Mouse (Mus musculus) bone marrow macrophage, adult 2 months (primary cell): Measurements from ENCODE around the gene Adssl1. TPM values are rescaled to one million over a fixed set of nuclear protein-coding genes. Genes with fewer than 3 reads are reported as not detected.

Source experiments
- H3K27ac ChIP-seq: 2 replicates; pipeline ENCODE4 v1.5.1; 2012; ENCODE audit warnings: low read depth, low read length; ENCODE audit not compliant: insufficient read depth
- H3K4me1 ChIP-seq: 2 replicates; pipeline ENCODE4 v1.6.1; 2012; ENCODE audit warnings: low read length; ENCODE audit not compliant: control insufficient read depth, insufficient read depth
- H3K4me3 ChIP-seq: 2 replicates; pipeline ENCODE4 v1.5.1; 2012; ENCODE audit warnings: mild to moderate bottlenecking, low read length, moderate library complexity; ENCODE audit not compliant: insufficient read depth
- CTCF ChIP-seq: IDR thresholded peaks from 2 replicates; pipeline ENCODE4 v1.5.1; 2012; ENCODE audit warnings: low read depth, mild to moderate bottlenecking, low read length, moderate library complexity
- POLR2A ChIP-seq: IDR thresholded peaks from 2 replicates; pipeline ENCODE4 v1.6.1; 2012; ENCODE audit warnings: mild to moderate bottlenecking, low read depth, low read length, borderline replicate concordance
- polyA plus RNA-seq: library from polyadenylated mRNA; stranded (reverse); fragments of >200 nt; gene quantifications from 2 replicates; pipeline ENCODE4 v1.2.4, GENCODE M21; 2012; ENCODE audit not compliant: missing spikeins, insufficient read depth, insufficient read length

The Adssl1 gene
- polyA plus RNA-seq, 1 experiment = 38.5 TPM

DNA sequence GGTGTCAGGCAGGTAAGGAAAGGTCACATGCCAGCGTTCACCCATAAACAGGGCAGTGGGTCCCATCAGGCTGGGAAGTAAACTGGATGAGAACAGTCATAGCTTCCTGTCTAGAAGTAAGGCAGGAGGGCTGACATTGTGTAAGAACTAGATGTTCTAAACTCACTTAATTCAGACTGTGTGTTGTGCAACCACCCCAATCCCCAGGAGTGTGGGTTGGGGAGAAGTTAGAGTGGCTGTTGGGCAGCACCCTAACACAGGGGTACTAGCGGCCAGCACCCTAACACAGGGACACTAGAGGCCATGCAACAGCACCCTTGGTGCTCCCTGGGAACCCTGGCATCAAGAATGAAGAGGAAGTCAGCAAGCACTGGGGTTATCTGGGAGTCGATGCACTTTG lies 38.7 kb upstream of the Adssl1 start:
- H3K4me3 ChIP-seq = no peak overlapping the region
- TF ChIP-seq POLR2A (no peak), CTCF (no peak)
- H3K4me1 ChIP-seq = peaks cover 59% of the 10 kb centered on the region
- peak overlapping the region; percentile 17; the same call in 1 of the 2 replicates for H3K27ac ChIP-seq

DNA sequence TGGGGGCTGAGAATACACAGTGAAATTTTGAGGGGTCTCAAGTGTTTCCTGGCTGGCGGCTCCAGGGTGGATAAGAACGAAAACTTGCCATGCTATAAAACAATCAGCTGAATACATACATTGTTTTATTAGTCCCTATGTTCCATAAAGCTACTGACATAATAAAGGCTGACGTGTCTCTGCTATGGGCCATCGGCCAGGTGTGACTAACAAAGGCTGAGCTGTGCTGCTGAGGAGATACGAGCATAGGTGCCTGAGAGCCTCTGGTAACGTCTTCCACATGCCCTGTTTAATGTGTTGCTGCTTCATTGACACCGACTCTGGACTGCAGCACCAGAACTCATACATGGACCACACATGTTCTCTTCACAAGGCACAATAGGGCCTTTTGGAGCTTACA lies 34.9 kb upstream of the Adssl1 start:
- Histone ChIP-seq H3K27ac (no peak overlapping the region), H3K4me1 (peaks cover 35% of the 10 kb centered on the region), H3K4me3 (no peak overlapping the region)
- TF ChIP-seq CTCF (no peak), POLR2A (no peak)

DNA sequence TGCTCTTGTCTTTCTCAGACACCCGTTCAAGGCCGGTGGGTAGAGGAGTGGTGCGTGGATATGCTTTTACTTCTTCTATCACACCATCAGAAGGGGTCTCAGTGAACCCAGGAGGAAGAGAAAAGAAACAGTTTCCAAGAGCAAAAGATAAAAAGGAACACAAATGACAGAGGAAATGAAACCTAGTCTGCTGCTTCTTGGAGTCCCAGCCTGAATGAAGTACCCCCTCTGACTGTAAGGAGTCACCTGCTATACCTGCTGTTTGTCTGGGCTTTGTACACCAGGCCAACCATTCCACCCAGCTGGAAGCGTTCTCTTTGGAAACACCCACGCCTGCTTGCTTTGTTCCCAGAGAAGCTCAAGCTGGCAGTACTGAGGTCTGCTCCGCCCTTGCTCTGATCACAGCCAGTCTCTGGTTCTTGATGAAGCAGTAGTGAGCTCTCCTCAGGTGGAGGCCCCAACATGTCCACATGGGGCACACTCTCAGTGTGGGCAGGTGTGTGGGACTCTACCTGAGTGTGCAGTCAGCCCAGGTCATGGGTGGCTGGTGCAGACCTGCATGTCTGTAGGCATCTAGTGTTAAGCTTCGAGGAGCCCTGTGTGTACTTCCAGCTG lies 33.8 kb upstream of the Adssl1 start:
- TF ChIP-seq CTCF (no peak), POLR2A (no peak)
- Histone ChIP-seq H3K27ac (no peak overlapping the region), H3K4me3 (no peak overlapping the region), H3K4me1 (peaks cover 35% of the 10 kb centered on the region)

DNA sequence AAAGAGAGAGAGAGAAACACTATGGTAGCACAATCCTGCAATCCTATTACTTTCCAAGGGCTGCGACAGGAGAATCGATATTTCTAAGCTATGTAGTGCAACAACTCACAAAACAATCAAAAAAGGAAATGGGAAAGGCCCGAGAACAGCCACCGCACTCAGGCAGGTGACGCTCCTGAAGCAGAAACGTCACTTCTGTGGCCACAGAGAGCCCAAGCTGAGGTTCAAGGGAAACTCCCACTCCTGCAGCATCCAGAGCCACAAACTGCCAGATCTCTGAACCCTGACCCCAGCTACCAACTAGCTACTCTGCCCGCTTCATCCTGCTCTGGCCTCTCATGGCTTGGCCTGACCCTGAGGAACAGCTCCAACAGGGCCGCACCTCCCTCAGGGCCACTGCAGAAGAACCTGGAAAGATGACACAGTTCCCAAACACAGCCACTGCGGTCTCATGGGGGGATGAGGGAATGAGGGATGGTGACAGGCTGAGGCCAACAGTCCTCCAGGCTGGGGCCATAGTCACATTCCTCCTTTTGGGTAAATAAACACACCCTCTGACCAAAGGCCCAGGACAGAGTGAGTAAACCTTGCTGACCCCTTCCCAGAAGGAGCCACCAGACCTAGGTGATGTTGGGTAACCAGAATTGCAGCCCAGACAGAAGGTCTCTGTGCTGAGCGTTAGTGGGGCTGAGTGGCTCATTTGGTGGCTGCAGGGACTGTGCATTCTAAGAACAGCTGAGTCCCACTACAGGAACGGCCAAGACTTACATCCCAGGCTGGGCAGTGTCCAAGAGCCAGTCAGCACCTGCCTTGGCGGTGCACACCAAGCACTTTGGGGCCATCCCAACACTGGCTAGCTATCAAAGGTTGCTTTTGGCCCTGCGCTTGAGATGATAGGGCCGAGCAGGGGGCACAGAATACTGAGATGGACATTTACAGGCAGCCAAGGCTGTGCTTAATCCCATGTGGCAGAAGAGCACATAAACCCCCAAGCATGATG lies 32.4 kb upstream of the Adssl1 start:
- Histone ChIP-seq H3K27ac (no peak overlapping the region), H3K4me1 (peaks cover 31% of the 10 kb centered on the region), H3K4me3 (no peak overlapping the region)
- TF ChIP-seq POLR2A = no peak
- TF ChIP-seq CTCF = no peak

DNA sequence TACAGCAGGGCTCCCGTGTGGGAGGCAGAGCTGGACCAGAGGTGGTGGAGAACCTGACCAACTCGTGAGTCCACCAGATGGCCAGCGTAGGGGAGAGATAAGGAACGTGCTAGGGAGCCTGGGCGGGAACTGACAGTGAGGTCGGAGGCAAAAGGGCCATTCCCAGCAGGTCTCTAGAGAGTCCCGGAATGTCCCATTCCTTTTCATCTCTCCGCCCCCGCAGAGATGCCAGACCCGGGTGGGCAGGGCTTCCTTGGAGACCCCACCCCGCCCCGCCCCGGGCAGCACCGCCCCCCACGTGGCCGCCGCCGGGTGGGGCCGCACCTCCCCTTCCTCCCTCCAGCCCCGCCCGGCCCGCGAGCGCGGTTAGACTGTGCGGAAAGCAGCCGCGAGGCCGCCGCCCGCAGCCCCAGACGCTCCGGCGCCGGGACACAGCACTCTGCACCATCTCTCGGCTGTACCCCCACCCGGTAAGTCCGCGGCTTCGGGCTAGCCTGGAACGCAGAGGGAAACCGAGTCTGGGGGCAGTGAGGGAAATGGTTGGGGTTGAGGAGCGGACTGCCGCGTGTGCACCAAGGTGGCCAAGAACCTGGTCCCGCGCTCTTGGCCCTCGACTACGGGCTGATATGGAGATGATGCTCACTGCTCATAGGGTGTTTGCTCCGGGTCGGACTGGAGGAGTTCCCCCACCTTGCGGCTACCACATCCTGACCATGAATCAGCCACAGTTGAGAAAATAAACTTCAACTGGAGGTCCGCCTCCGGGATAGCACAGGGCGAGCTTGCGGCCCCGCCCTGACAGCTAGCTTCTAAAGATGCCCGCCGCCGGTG lies 31.2 kb upstream of the Adssl1 start, which contains the start of gene Inf2:
Gene Inf2 (plus strand): TSS at position 359 of the 831 bp plus-strand sequence.
- peaks cover 43% of the 10 kb centered on the region for H3K4me1 ChIP-seq
- H3K27ac ChIP-seq = peak within 1 kb of the TSS; percentile 19; the same call in 1 of the 2 replicates
- TF ChIP-seq POLR2A (peak; percentile 80; the same call in 1 of the 2 replicates), CTCF (no peak)
- peak within 1 kb of the TSS; percentile 86 for H3K4me3 ChIP-seq

DNA sequence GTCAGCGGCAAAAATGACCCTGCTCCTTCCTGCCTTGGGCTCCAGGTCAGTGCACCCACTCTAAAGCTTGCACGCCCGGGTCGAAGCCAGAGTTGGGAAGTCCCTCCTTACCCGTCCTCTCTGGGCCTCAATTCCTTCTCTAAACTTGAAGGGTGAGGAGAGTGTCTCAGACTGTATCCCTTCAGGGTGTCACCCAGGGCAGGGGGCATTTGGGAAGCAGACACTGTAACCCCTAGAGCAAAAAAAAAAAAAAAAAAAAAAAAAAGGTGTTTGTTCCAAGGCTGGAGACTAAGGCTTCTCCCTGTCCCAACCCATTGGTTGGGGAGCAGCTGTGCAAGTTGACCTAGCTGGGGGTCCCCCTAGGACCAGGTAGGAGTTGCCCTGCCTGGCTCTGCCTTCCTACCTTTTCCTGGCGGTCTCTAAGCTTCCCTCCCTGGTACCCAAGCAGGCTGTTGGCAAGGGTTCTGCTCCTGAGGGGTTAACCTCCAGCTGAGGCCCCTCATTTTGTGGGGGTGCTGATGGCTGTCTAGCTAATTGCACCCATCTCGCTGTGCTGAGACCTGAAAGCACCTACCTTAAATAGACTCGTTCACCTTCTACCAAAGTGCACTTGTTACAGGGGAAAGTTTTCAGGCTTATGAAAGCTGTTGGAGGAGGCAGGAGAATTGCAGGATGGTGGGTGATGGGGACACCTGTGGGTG lies 30.2 kb upstream of the Adssl1 start:
- no peak overlapping the region for H3K27ac ChIP-seq

DNA sequence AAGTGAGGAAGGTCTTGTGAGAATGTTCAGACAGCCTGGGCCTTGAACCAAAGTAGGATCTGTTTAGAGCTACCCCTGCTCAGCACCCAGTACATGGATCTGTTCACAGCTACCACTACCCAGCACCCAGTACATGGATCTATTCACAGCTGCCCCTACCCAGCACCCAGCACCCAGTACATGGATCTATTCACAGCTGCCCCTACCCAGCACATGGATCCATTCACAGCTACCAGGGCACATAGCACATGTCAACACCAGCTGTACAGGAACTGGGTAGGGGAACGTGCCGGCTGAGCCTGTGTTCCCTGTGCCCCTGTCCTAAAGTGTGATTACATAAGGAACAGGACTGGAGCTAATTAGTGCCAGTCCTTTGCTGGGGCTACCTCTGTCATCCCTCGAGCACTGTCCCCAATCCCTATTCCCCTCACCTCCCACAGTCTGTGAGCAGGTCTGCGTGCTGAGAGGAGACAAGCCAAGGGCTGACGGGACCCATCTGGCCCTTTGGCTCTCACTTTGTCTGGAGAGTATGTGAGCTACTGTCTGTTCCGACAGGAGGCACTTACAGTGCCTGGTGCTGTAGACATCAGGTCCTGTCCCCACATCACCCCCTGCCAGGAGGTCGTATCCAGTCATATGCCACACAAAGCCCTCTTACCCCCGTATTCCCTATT lies 29.1 kb upstream of the Adssl1 start:
- no peak for TF ChIP-seq CTCF
- TF ChIP-seq POLR2A = no peak
- no peak overlapping the region for H3K27ac ChIP-seq
- peaks cover 61% of the 10 kb centered on the region for H3K4me1 ChIP-seq
- H3K4me3 ChIP-seq = peak overlapping the region; percentile 86

More for the DNA sequence above, 30.2 kb upstream of the Adssl1 start:
- Histone ChIP-seq H3K4me1 (peaks cover 53% of the 10 kb centered on the region), H3K4me3 (peak overlapping the region; percentile 86)
- TF ChIP-seq POLR2A = no peak
- no peak for TF ChIP-seq CTCF

DNA sequence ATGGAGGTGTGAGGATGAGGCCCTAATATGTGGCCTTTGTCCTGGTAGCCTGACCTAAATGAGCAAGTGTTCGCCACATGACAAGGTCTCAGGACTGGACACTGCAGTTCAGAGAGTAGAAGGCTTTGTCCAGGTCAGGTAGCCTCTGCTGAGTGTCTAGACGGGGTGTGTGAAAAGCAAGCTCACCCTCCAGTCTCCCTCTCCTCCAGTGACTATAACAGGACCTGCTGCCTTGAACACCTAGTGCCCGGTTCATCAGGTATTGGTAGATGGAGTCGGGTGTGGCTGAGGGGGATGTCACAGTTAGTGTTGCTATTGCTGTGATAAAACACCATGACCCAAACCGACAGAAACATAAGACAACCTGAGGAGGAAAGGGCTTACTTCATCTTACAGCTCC lies 28.6 kb upstream of the Adssl1 start:
- TF ChIP-seq CTCF (no peak), POLR2A (no peak)
- peaks cover 62% of the 10 kb centered on the region for H3K4me1 ChIP-seq
- H3K27ac ChIP-seq = no peak overlapping the region
- no peak overlapping the region for H3K4me3 ChIP-seq
